Mouse (Mus musculus) forebrain, embryonic 14.5 days (tissue): ENCODE results near the gene Hmgcs2. TPM values are rescaled to one million over a fixed set of nuclear protein-coding genes. Genes with fewer than 3 reads are reported as not detected.

Experiments
- ATAC-seq: fragments of 200-750 bp; cut with Nextera tagmentation; 2 replicates; pipeline ENCODE4 v1.8.0; 2017; ENCODE audit warnings: mild to moderate bottlenecking, moderate library complexity
- DNase-seq: peaks from one replicate; pipeline ENCODE4 v3.0.0-alpha.2; 2015; ENCODE audit warnings: low spot score
- H3K27ac ChIP-seq: fragments of 300-500 bp; sonication (generic); 2 replicates; pipeline ENCODE4 v1.5.1; 2014; ENCODE audit warnings: low read depth, mild to moderate bottlenecking, control low read depth, low read length, moderate library complexity
- H3K27me3 ChIP-seq: fragments of 300-500 bp; sonication (generic); replicated peaks from 2 replicates; pipeline ENCODE4 v1.6.1; 2014; ENCODE audit warnings: low read length, control low read depth, mixed read lengths; ENCODE audit not compliant: control insufficient read depth, insufficient read depth
- H3K36me3 ChIP-seq: fragments of 300-500 bp; sonication (generic); 2 replicates; pipeline ENCODE4 v1.6.1; 2014; ENCODE audit warnings: low read length, control low read depth; ENCODE audit not compliant: control insufficient read depth, insufficient read depth
- H3K4me1 ChIP-seq: fragments of 300-500 bp; sonication (generic); 2 replicates; pipeline ENCODE4 v1.6.1; 2014; ENCODE audit warnings: antibody characterized with exemption, low read length, control low read depth; ENCODE audit not compliant: control insufficient read depth, insufficient read depth
- H3K4me2 ChIP-seq: fragments of 300-500 bp; sonication (generic); 2 replicates; pipeline ENCODE4 v1.6.1; 2014; ENCODE audit warnings: mild to moderate bottlenecking, control low read depth, low read length
- H3K4me3 ChIP-seq: fragments of 300-500 bp; sonication (generic); 2 replicates; pipeline ENCODE4 v1.5.1; 2014; ENCODE audit warnings: low read depth, low read length, control low read depth
- H3K9ac ChIP-seq: fragments of 300-500 bp; sonication (generic); 2 replicates; pipeline ENCODE4 v1.6.1; 2014; ENCODE audit warnings: mild to moderate bottlenecking, low read length, control low read depth, moderate library complexity
- H3K9me3 ChIP-seq: fragments of 300-500 bp; sonication (generic); replicated peaks from 2 replicates; pipeline ENCODE4 v1.6.1; 2016; ENCODE audit warnings: low read length, control low read depth, mixed read lengths; ENCODE audit not compliant: control insufficient read depth
- WGBS: fragments of 180-500 bp; shearing (Covaris S2); extraction: QIAGEN DNeasy Blood & Tissue Kit; methylation state at CpG from one replicate; pipeline ENCODE4 v1.1.7; 2014; 5-methylcytosine and 5-hydroxymethylcytosine counted together
- polyA plus RNA-seq: library from polyadenylated mRNA; unstranded; fragments of >200 nt; fragmentation: Nextera tagmentation; extraction: Ambion mirVana; gene quantifications from 2 replicates; pipeline ENCODE4 v1.2.1, GENCODE M21; 2014

Gene Hmgcs2
- polyA plus RNA-seq, 1 experiment from 2014 or later, result 10.2 TPM

GRCm38 (mm10) chr3:98355344-98356025, 75.2 kb downstream of the Hmgcs2 start:
- no peak for DNase-seq
- Histone ChIP-seq H3K27ac (no peak overlapping the region), H3K4me3 (no peak overlapping the region), H3K36me3 (no peaks in the 10 kb centered on the region), H3K4me2 (no peak overlapping the region), H3K27me3 (no peaks in the 10 kb centered on the region), H3K9ac (no peak overlapping the region), H3K4me1 (no peaks in the 10 kb centered on the region), H3K9me3 (no peaks in the 10 kb centered on the region)
- ATAC-seq, result no peak; the same call in 1 of the 2 replicates
- 58% methylated on average over 10 of the region's 10 CpGs for WGBS

GRCm38 (mm10) chr3:98356026-98356365, 75.8 kb downstream of the Hmgcs2 start:
- 72% methylated on average over 6 of the region's 6 CpGs for WGBS

GRCm38 (mm10) chr3:98356632-98357370, 76.6 kb downstream of the Hmgcs2 start:
- Histone ChIP-seq H3K4me1 (no peaks in the 10 kb centered on the region), H3K36me3 (no peaks in the 10 kb centered on the region), H3K27me3 (no peaks in the 10 kb centered on the region), H3K27ac (no peak overlapping the region), H3K4me3 (no peak overlapping the region), H3K9ac (no peak overlapping the region), H3K9me3 (no peaks in the 10 kb centered on the region), H3K4me2 (no peak overlapping the region)
- DNase-seq (no peak), ATAC-seq (no peak)
- whole genome bisulfite sequencing, result 65% methylated on average over 3 of the region's 3 CpGs

More at GRCm38 (mm10) chr3:98356026-98356365, 75.8 kb downstream of the Hmgcs2 start:
- ATAC-seq, result no peak
- H3K4me3 ChIP-seq, result no peak overlapping the region
- no peaks in the 10 kb centered on the region for H3K4me1 ChIP-seq
- no peaks in the 10 kb centered on the region for H3K36me3 ChIP-seq
- H3K4me2 ChIP-seq, result no peak overlapping the region
- H3K9me3 ChIP-seq, result no peaks in the 10 kb centered on the region
- no peak overlapping the region for H3K9ac ChIP-seq
- H3K27me3 ChIP-seq, result no peaks in the 10 kb centered on the region
- DNase-seq, result no peak
- no peak overlapping the region for H3K27ac ChIP-seq

Other genes starting within 250 kb of the Hmgcs2 start
- not detected in 2 replicates for gene Adam30, start 119.8 kb upstream of the Hmgcs2 start, polyA plus RNA-seq
- not detected in 2 replicates for gene Reg4, start 58.3 kb upstream of the Hmgcs2 start, polyA plus RNA-seq
- 215 and 245 TPM in 2 replicates for gene Phgdh, start 59.6 kb downstream of the Hmgcs2 start, polyA plus RNA-seq
- gene Zfp697, start 102.0 kb downstream of the Hmgcs2 start, polyA plus RNA-seq, result 16.0 and 17.3 TPM in 2 replicates
- 0.17 TPM in 1 of 2 replicates, not detected in the other for gene Gm4450, start 176.7 kb downstream of the Hmgcs2 start, polyA plus RNA-seq
- gene Hsd3b4, start 230.1 kb downstream of the Hmgcs2 start, polyA plus RNA-seq, result not detected in 2 replicates